Mouse (Mus musculus): ENCODE results near the gene Sik2.

DNA sequence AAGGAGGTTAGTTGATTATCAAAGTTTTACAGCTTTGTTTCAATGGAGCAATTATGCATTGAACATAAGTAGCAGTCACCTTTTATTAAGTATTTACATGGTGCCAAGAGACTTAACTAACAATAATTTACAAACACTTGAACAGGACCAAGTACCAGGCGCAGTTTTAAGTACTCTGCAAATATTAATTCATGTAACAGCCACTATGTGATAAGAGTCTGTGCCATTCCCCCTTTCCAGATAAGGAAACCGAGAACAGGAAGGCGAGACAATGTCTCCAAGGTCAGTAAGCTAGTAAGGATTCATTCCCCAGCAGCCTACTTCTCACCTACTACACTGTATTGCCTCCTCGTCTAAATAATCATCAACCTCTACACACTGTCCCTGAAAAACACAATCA lies 83.1 kb downstream of the Sik2 start:
- TF ChIP-seq CTCF (IDR thresholded peaks at IDR 0.05; ENCODE audit: extremely low read depth, insufficient read depth, insufficient read length, insufficient replicate concordance) (no peak), POLR2A (IDR thresholded peaks at IDR 0.05; ENCODE audit: low read depth, low read length) (no peak)

All from spleen, adult 2 months (tissue).